Mouse (Mus musculus) forebrain, embryonic 16.5 days (tissue): ENCODE data around the gene Rasgef1b. TPM values are rescaled to one million over a fixed set of nuclear protein-coding genes. Genes with fewer than 3 reads are reported as not detected.

Source experiments
- ATAC-seq: fragments of 200-750 bp; cut with Nextera tagmentation; 2 replicates; pipeline ENCODE4 v1.8.0; 2017; ENCODE audit warnings: mild to moderate bottlenecking, moderate library complexity
- H3K27ac ChIP-seq: fragments of 300-500 bp; sonication (generic); 2 replicates; pipeline ENCODE4 v1.5.1; 2014; ENCODE audit warnings: low read length, control low read depth
- H3K27me3 ChIP-seq: fragments of 300-500 bp; sonication (generic); replicated peaks from 2 replicates; pipeline ENCODE4 v1.6.1; 2014; ENCODE audit warnings: low read length; ENCODE audit not compliant: control insufficient read depth, insufficient read depth
- H3K36me3 ChIP-seq: fragments of 300-500 bp; sonication (generic); 2 replicates; pipeline ENCODE4 v1.6.1; 2014; ENCODE audit not compliant: control insufficient read depth, insufficient read depth
- H3K4me1 ChIP-seq: fragments of 300-500 bp; sonication (generic); replicated peaks from 2 replicates; pipeline ENCODE4 v1.6.1; 2014; ENCODE audit warnings: low read length; ENCODE audit not compliant: control insufficient read depth, insufficient read depth
- H3K4me2 ChIP-seq: fragments of 300-500 bp; sonication (generic); 2 replicates; pipeline ENCODE4 v1.6.1; 2014; ENCODE audit warnings: mild to moderate bottlenecking, low read length, control low read depth
- H3K4me3 ChIP-seq: fragments of 300-500 bp; sonication (generic); replicated peaks from 2 replicates; pipeline ENCODE4 v1.5.1; 2014; ENCODE audit warnings: mild to moderate bottlenecking, low read length, control low read depth
- H3K9ac ChIP-seq: fragments of 300-500 bp; sonication (generic); replicated peaks from 2 replicates; pipeline ENCODE4 v1.6.1; 2014; ENCODE audit warnings: low read depth, low read length, control low read depth
- H3K9me3 ChIP-seq: fragments of 300-500 bp; sonication (generic); 2 replicates; pipeline ENCODE4 v1.6.1; 2016; ENCODE audit warnings: low read length; ENCODE audit not compliant: control insufficient read depth
- WGBS: fragments of 180-500 bp; shearing (Covaris S2); extraction: QIAGEN DNeasy Blood & Tissue Kit; methylation state at CpG from one replicate; pipeline ENCODE4 v1.1.7; 2014; 5-methylcytosine and 5-hydroxymethylcytosine counted together
- polyA plus RNA-seq: library from polyadenylated mRNA; unstranded; fragments of >200 nt; fragmentation: Nextera tagmentation; extraction: Ambion mirVana; gene quantifications from 2 replicates; pipeline ENCODE4 v1.2.1, GENCODE M21; 2015

Gene Rasgef1b
- polyA plus RNA-seq, 1 experiment from 2014 or later, result 107 TPM

DNA sequence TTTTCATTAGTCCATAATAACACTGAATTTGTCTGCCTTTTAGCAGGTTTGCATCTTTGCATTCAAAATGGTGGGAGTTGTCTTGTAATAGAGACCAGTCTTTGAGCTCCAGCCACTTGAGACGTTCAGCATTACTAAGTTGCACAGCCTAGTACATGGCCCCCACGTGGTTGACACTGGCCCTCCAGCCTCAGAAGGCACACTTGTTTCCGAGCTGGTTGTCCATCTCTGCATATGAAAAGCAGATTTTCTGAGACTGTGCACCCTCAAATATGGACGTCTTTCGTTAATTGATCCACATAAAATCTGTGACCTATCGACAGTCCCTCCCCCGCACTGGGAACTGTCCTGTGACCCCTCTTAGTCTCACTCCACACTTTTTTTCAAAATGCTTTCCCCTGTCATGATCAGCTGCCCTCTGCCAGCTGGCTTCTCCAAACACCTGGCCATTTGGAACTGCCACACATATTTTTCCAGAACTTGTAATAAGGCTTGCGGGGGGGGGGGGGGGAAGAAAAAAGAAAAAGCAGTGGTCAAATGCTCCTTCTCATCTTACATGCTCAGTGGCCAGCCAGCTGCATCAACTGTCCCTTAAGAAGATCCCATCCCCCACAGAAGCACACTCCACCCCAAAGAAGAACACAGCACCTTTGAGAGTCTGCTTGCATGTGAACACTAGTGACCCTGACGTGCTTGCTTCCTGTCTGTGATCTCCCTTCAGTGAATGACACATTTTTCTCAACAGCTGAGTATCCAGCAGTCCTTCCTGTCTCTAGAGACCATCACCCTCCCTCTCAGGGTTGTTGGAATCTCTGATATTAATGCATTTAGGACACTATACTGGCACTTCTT lies 231.7 kb downstream of the Rasgef1b start:
- Histone ChIP-seq H3K9ac (no peak overlapping the region), H3K4me2 (no peak overlapping the region), H3K27ac (no peak overlapping the region), H3K9me3 (no peaks in the 10 kb centered on the region), H3K4me1 (peaks cover 13% of the 10 kb centered on the region), H3K27me3 (no peaks in the 10 kb centered on the region), H3K4me3 (no peak overlapping the region), H3K36me3 (no peaks in the 10 kb centered on the region)
- no peak for ATAC-seq
- 73% methylated on average over 9 of the region's 9 CpGs for WGBS

DNA sequence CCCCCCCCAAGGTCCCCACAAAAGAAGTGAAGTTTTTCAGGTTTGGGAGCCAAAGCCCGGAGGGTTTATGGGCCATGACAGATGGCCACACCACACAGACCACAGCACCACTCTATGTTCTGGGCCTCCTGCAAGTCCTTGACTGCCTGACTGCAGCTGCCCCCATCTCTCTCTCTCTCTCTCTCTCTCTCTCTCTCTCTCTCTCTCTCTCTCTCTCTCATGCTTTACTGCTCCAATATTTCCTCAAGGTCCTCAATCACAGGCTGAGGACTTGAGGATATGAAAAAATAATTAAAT lies 232.8 kb downstream of the Rasgef1b start:
- H3K27ac ChIP-seq, result no peak overlapping the region

DNA sequence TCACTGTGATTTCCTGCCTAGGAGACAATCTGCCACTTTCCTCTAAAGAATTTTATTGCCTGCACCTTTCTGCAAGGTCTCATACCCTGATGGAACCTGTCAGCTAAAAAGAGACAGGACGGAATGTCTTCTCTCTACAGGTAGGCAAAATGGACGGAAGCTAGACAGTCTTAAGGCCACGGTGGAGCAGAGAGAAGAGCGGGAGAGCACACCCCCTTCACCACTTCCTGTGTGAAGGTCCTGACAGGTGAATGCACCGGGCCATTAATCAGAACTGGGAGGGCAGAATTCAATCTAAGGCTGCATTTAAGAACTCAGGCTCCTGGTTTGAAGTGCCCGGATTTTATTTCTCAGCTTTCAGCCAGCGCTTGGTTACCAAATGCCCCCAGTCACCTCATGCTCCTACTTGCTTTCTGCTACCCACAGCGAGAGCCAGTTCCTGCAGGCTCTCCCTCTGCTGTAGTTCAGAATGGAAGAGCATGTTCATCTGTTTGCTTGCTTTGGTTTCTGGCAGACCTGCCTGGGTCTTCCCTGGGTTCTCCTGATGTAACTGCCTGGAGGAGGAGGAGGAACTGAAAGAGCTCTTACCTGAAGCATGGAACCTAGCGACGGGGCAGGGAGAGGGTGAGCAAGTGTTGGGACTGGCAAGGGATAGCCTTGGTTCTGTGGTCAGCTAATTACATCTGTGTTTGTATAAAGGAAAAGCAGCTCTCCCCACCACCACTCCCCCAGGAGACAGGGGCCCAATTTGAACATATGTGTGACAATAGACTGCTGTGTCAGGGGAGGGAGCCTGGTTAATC lies 233.3 kb downstream of the Rasgef1b start:
- H3K4me1 ChIP-seq, result peaks cover 13% of the 10 kb centered on the region
- H3K4me2 ChIP-seq, result no peak overlapping the region
- WGBS, result 71% methylated on average over 10 of the region's 10 CpGs
- H3K27me3 ChIP-seq, result no peaks in the 10 kb centered on the region
- ATAC-seq, result peak; percentile 34; the same call in 1 of the 2 replicates
- H3K9me3 ChIP-seq, result no peaks in the 10 kb centered on the region
- H3K4me3 ChIP-seq, result no peak overlapping the region
- H3K27ac ChIP-seq, result no peak overlapping the region
- H3K9ac ChIP-seq, result no peak overlapping the region
- H3K36me3 ChIP-seq, result no peaks in the 10 kb centered on the region

More for the DNA sequence above, 232.8 kb downstream of the Rasgef1b start:
- Histone ChIP-seq H3K9me3 (no peaks in the 10 kb centered on the region), H3K9ac (no peak overlapping the region), H3K36me3 (no peaks in the 10 kb centered on the region), H3K27me3 (no peaks in the 10 kb centered on the region), H3K4me3 (no peak overlapping the region), H3K4me2 (no peak overlapping the region), H3K4me1 (peaks cover 13% of the 10 kb centered on the region)
- WGBS, result 44% methylated on average over 1 of the region's 1 CpGs
- ATAC-seq, result peak; percentile 53

DNA sequence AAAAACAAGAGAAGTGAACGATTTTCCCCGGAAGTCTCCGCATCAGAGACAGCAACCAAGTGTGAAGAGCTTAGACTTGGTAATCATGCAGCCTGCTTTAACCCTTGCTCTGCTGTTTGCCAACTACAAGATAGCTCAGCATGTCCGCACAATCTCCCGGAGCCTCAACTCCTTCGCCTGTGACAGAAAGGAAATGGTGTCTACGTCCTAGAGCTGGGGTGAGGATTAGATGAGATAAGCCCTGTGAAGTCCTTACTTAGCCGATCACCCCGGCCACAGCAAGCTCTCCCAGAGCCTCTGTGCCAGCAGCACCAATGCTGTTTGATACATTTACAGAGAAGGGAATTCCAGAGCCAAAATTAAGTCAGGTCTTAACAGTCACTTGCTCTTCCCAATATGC lies 235.0 kb downstream of the Rasgef1b start:
- WGBS, result 61% methylated on average over 9 of the region's 9 CpGs
- H3K27ac ChIP-seq, result no peak overlapping the region
- H3K36me3 ChIP-seq, result no peaks in the 10 kb centered on the region
- no peak overlapping the region for H3K4me3 ChIP-seq
- ATAC-seq, result no peak
- H3K4me2 ChIP-seq, result no peak overlapping the region
- peaks cover 13% of the 10 kb centered on the region for H3K4me1 ChIP-seq
- H3K27me3 ChIP-seq, result no peaks in the 10 kb centered on the region
- H3K9ac ChIP-seq, result no peak overlapping the region
- H3K9me3 ChIP-seq, result no peaks in the 10 kb centered on the region

DNA sequence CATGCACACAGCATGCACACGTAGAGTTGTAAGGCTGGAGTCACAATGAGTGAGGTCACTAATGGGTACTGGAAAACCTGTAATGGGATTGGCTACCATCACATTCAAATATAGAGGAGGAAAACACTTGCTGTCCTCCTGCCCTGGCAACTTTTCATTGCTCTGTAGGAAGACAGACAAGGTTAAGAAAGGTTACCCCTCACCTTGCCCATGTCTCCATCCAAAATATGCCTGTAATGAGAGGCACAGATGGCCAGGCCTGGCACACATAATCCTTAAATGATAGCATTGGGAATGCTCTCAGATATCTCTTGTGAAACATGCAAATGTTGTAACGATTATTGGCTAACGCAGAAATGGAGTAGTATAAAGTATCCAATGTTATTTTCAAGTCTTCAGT lies 235.8 kb downstream of the Rasgef1b start:
- Histone ChIP-seq H3K9me3 (no peaks in the 10 kb centered on the region), H3K4me3 (no peak overlapping the region), H3K4me2 (no peak overlapping the region), H3K36me3 (no peaks in the 10 kb centered on the region), H3K27me3 (no peaks in the 10 kb centered on the region), H3K4me1 (peaks cover 13% of the 10 kb centered on the region), H3K27ac (no peak overlapping the region), H3K9ac (no peak overlapping the region)
- WGBS, result 59% methylated on average over 3 of the region's 3 CpGs
- no peak for ATAC-seq

DNA sequence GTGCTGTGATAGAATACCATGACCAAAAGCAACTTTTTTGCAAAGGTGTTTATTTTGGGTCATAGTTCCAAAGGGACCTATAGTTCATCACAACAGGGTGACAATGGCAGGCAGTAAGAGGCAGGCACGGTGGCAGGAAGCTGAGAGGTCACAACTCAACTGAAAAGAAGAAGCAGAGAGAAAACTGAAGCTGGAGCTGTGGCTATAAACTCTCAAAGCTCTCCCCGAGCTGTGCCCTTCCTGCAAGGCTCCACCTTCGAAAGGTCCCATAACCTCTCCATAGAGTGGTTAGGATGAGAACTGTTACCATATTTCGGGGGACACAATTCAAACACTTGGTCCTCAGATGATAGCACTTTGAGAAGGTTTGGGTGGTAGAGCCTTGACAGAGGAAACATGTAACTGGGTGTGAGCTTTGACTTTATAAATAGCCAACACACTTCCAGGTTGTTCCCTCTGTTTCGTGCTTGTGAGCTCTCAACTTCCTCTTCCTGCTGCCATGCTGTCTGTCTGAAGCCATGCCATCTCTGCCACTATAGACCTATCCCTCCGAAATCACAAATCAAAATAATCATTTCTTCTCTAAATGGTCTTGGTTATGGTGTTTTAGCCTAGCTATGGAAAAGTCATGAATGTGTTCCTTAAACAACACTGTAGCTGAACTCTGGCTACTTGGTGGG lies 240.2 kb downstream of the Rasgef1b start:
- H3K9me3 ChIP-seq, result no peaks in the 10 kb centered on the region
- no peaks in the 10 kb centered on the region for H3K27me3 ChIP-seq
- no peaks in the 10 kb centered on the region for H3K36me3 ChIP-seq
- H3K4me3 ChIP-seq, result no peak overlapping the region
- H3K9ac ChIP-seq, result no peak overlapping the region
- H3K27ac ChIP-seq, result no peak overlapping the region
- no peak overlapping the region for H3K4me2 ChIP-seq
- WGBS, result 93% methylated on average over 6 of the region's 6 CpGs
- no peak for ATAC-seq
- H3K4me1 ChIP-seq, result peaks cover 21% of the 10 kb centered on the region

DNA sequence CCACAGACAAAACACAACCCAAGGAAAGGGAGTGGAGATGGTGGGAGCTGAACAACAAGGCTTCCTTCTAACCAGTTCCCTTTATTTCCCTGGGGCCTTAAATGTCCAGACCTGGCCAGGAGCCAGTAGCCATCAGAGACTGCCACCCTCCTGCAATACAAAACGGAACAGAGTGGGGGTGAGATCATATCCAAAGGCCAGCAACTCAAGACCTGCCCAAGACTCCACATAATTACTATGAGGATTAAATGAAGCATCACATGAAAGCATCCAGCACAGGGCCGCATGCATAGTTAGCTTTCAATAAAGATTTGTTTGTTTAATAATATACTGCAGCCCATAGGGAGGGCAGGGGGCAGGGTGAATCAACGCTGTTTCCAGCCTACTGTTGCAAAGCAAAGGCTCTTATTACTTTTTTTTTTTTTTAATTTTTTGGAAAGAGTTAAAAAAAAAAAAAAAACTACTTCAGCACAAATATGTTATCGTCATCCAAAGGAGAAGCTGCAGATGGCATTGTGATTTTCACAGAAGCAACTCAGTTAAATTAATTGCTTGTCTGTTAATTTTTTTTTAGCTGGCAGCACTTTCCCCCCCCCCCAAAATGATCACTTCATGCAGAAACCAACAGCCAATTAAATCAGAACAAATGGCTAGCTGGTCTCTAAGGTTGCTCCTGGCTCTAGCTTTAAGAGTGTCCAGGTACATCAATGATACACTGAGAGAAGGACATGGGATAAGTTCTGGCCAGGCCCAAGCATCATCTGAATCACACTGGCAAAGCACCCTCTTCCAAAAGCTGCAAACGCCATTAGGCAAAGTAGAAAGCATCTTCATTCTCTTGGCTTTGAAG lies 241.6 kb downstream of the Rasgef1b start:
- ATAC-seq, result peak; percentile 68
- Histone ChIP-seq H3K27ac (peak overlapping the region; percentile 75), H3K9me3 (no peaks in the 10 kb centered on the region), H3K27me3 (no peaks in the 10 kb centered on the region), H3K4me2 (no peak overlapping the region), H3K4me1 (peaks cover 11% of the 10 kb centered on the region), H3K4me3 (no peak overlapping the region), H3K36me3 (no peaks in the 10 kb centered on the region), H3K9ac (no peak overlapping the region)
- WGBS, result 26% methylated on average over 5 of the region's 5 CpGs

DNA sequence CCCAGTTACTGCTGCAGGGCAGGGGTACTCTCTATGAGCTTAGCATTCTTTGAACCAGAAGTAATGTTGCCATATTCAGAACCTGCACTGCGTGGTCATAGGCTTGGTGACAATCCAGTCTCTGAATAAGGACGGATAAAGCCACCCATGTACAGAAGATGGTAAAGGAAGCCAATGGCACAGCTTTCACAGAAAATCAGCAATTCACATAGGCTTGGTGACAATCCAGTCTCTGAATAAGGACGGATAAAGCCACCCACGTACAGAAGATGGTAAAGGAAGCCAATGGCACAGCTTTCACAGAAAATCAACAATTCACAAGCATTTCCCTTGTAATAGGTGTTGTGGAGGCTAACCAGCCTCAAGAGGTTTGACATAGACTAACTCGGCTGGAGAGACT lies 245.7 kb downstream of the Rasgef1b start:
- no peaks in the 10 kb centered on the region for H3K9me3 ChIP-seq
- no peak overlapping the region for H3K9ac ChIP-seq
- no peaks in the 10 kb centered on the region for H3K27me3 ChIP-seq
- no peak overlapping the region for H3K4me3 ChIP-seq
- H3K4me1 ChIP-seq, result peaks cover 34% of the 10 kb centered on the region
- WGBS, result 72% methylated on average over 5 of the region's 5 CpGs
- H3K36me3 ChIP-seq, result no peaks in the 10 kb centered on the region
- no peak overlapping the region for H3K4me2 ChIP-seq
- H3K27ac ChIP-seq, result no peak overlapping the region
- no peak for ATAC-seq
